Mouse (Mus musculus) testis, adult 2 months (tissue): ENCODE results near the gene Tceal3. TPM values are rescaled to one million over a fixed set of nuclear protein-coding genes. Genes with fewer than 3 reads are reported as not detected.
"Not testable (repeated sequence)": the region's sequence is repeated elsewhere in the genome, so short reads cannot be mapped to it uniquely, and the experiment has no call there.

Source experiments
- H3K27ac ChIP-seq: fragments of 200-500 bp; 2 replicates; pipeline ENCODE4 v1.5.1; 2012; ENCODE audit warnings: low read depth, low read length; ENCODE audit not compliant: control insufficient read depth, insufficient read depth
- H3K27me3 ChIP-seq: fragments of 200-500 bp; 2 replicates; pipeline ENCODE4 v1.6.1; 2012; ENCODE audit warnings: mild to moderate bottlenecking, low read length, moderate library complexity; ENCODE audit not compliant: control insufficient read depth, insufficient read depth
- H3K36me3 ChIP-seq: fragments of 200-500 bp; 2 replicates; pipeline ENCODE4 v1.6.1; 2012; ENCODE audit warnings: mild to moderate bottlenecking, low read length; ENCODE audit not compliant: control insufficient read depth, insufficient read depth
- H3K4me1 ChIP-seq: fragments of 200-500 bp; 2 replicates; pipeline ENCODE4 v1.6.1; 2012; ENCODE audit warnings: low read length; ENCODE audit not compliant: control insufficient read depth, insufficient read depth
- H3K4me3 ChIP-seq: fragments of 200-500 bp; 2 replicates; pipeline ENCODE4 v1.5.1; 2012; ENCODE audit warnings: low read depth, mild to moderate bottlenecking, low read length, moderate library complexity, mixed read lengths; ENCODE audit not compliant: control insufficient read depth
- CTCF ChIP-seq: fragments of 200-500 bp; IDR thresholded peaks from 2 replicates; pipeline ENCODE4 v1.5.1; 2012; ENCODE audit warnings: low read depth, mild to moderate bottlenecking, inconsistent platforms, low read length, moderate library complexity; ENCODE audit not compliant: control insufficient read depth, insufficient read depth, insufficient replicate concordance
- POLR2A ChIP-seq: fragments of 200-500 bp; IDR thresholded peaks from 2 replicates; pipeline ENCODE4 v1.6.1; 2012; ENCODE audit warnings: low read depth, mild to moderate bottlenecking, inconsistent platforms, low read length, moderate library complexity; ENCODE audit not compliant: control insufficient read depth
- polyA plus RNA-seq: library from polyadenylated mRNA; depleted of rRNA; stranded (reverse); fragments of >200 nt; gene quantifications from 2 replicates; pipeline ENCODE4 v1.2.3, GENCODE M21; 2012

Tceal3 gene
- polyA plus RNA-seq, 1 experiment: 2.6 TPM

DNA sequence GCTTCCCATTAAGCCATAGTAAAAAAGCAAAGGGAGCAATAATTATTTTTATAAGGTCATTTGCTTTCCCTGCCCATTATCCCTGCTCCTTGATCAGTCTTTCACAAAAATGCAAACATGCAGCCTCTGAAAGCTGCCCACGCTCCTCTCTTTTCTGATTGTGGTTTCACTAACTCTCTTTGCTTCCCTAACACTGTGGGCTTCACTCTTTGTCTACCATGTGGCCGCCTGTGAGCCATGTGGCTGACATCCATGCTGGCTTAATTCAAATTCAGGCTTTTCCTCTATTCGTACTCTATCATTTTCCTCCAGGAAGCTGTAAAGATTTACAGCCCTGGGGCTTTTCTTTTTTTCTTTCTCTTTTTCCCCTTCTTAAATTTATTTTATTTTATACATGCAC, 20.7 kb downstream of the Tceal3 start:
- Histone ChIP-seq H3K27me3 (no peaks in the 10 kb centered on the region), H3K36me3 (no peaks in the 10 kb centered on the region), H3K4me1 (no peaks in the 10 kb centered on the region), H3K27ac (no peak overlapping the region), H3K4me3 (no peak overlapping the region)
- TF ChIP-seq POLR2A: no peak

DNA sequence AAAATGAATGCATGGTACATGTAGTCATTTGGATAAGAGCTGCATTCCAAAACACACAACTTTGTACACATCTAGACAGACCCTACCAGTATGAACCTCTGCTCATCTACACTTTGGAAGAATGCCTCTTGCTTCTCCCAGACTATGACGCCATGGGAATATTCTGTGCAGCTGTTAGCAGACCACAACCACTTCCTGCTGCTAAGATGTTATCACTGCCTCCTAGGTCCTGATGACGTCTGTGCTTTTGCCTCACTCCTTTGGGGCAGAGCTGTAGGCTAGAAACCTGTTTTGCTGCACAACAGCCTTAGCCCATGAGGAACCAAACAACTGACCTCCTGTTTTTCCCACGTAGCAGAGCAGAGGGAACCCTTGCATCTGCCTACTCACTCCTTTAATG, 25.2 kb downstream of the Tceal3 start:
- H3K4me3 ChIP-seq, H3K27ac ChIP-seq, H3K36me3 ChIP-seq, H3K4me1 ChIP-seq, H3K27me3 ChIP-seq: not testable (repeated sequence)

DNA sequence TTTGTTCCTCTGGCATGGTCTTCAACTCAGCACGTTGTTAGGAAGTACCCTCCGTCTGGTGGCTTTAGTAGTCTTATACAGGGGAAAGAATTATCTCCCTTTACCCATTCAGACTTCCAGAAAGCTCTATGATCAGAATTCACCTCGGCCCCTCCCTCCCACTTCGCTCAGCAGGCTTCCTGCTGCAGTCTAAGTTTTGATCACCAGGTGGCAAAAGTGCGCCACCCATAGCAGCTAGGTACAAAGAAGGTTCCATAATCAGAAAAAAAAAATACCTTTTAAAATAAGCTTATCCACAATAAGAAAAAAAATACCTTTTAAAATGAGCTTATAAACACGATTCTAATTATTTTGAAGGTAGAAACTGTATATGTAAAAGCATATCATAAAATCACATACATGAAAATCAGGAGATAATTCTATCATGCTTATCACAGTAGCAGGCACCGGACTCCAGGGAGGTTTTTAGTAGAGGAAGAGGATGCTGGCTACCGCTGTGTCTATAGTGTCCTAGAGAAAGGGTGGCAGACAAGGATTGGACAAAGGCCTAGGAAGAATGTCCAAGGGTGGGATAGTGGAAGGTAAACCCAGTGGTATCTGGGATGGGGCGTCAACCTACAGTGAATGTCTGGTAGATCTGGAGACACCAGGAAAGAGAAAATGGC, 34.4 kb downstream of the Tceal3 start:
- Histone ChIP-seq H3K27me3 (no peaks in the 10 kb centered on the region), H3K4me1 (no peaks in the 10 kb centered on the region), H3K27ac (no peak overlapping the region), H3K4me3 (no peak overlapping the region), H3K36me3 (no peaks in the 10 kb centered on the region)
- TF ChIP-seq POLR2A (no peak), CTCF (no peak)

DNA sequence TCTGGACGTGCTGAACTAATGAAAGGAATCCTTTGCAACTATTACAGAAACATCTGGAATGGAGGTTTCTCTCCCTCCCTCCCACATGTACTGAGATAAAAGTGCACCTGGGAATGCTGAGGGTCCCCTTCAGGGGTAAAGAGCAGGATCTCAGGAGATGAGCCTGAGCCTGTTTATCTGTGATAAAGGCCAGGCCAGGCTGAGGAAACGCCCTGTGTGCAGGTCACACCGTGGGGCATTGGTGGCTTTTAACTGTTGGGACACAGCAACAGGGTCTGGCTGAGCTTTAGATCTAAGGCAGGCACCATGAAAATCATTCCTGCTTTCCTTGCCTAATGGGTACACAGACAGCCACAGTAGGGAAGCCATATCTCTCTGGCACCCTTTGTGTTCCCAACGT, 35.3 kb downstream of the Tceal3 start:
- TF ChIP-seq CTCF (no peak), POLR2A (no peak)
- H3K27me3 ChIP-seq: no peaks in the 10 kb centered on the region
- H3K4me1 ChIP-seq: no peaks in the 10 kb centered on the region
- H3K36me3 ChIP-seq: no peaks in the 10 kb centered on the region
- peak overlapping the region; percentile 66; the same call in 1 of the 2 replicates for H3K27ac ChIP-seq
- H3K4me3 ChIP-seq: no peak overlapping the region

DNA sequence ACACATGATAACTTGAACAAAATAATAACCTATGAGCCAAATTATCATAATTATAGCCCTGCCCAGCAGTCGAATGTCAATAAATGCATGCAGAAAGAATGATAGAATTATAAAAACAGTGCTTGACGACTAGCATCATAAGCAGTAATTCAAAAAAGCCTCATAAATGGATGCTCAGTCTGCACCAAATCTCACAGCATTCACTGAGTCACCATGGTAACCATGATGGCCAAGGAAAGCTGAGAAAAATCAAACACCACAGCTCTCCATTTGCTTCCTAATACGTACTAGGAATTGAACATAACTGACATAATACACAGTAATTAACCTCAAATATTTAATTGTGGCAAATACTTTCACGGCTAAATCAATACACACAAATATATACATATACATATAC, 44.5 kb downstream of the Tceal3 start:
- H3K36me3 ChIP-seq: no peaks in the 10 kb centered on the region
- TF ChIP-seq POLR2A: no peak
- TF ChIP-seq CTCF: no peak
- no peak overlapping the region for H3K4me3 ChIP-seq
- H3K27me3 ChIP-seq: no peaks in the 10 kb centered on the region
- no peak overlapping the region for H3K27ac ChIP-seq
- no peaks in the 10 kb centered on the region for H3K4me1 ChIP-seq

DNA sequence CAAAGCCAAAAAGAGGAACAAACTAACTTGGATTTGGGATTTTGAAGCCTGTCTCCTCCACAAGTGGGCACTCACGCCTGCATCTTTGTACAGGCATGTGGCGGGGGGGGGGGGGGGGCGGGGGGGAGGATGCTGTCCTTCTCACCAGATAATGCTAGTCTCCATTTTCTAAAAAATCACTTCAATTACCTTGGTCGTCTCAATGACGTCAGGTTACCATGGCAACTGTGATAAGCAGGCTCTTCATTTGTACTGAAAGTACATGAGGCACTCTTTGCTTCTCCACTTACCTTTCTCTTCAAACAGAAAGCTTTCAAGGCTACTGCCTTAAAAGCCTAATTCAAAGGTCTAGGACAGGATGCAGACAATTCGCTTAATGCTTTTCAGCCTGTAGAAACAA, 49.1 kb downstream of the Tceal3 start:
- Histone ChIP-seq H3K4me1 (no peaks in the 10 kb centered on the region), H3K36me3 (no peaks in the 10 kb centered on the region), H3K27me3 (no peaks in the 10 kb centered on the region), H3K27ac (no peak overlapping the region), H3K4me3 (no peak overlapping the region)
- TF ChIP-seq CTCF (no peak), POLR2A (no peak)

DNA sequence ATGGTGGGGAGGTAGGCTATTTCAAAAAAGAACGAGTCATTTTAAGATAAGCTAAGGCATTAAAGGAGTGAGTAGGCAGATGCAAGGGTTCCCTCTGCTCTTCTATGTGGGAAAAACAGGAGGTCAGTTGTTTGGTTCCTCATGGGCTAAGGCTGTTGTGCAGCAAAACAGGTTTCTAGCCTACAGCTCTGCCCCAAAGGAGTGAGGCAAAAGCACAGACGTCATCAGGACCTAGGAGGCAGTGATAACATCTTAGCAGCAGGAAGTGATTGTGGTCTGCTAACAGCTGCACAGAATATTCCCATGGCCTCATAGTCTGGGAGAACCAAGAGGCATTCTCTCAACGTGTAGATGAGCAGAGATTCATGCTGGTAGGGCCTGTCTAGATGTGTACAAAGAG, 55.2 kb downstream of the Tceal3 start:
- not testable (repeated sequence) for H3K4me3 ChIP-seq, H3K4me1 ChIP-seq, H3K27ac ChIP-seq, H3K36me3 ChIP-seq, H3K27me3 ChIP-seq

DNA sequence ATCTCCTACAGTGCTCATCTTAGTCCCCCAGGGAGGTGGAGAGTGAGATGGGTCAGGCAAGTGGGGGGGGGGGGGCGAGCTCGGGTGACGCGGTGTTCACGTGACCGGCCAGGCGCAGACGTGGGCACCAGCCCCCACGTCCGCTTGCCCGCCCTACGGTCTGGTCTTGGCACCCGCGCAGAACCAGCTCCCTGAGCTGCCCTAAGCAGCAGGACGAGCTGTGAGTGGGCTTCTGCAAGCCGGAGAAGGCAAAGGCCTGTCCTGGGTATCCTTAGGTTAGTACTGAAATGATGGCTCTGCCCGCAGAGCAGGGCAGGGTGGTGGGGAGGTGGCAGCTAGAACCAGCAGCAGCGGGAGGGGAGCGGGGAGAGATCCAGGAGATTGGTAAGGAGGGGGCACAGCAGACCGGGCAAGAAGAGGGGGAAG, 75.7 kb downstream of the Tceal3 start:
- Histone ChIP-seq H3K27me3 (no peaks in the 10 kb centered on the region), H3K4me3 (peak overlapping the region; percentile 76), H3K36me3 (no peaks in the 10 kb centered on the region), H3K4me1 (no peaks in the 10 kb centered on the region), H3K27ac (no peak overlapping the region)
- TF ChIP-seq POLR2A (no peak), CTCF (no peak)

DNA sequence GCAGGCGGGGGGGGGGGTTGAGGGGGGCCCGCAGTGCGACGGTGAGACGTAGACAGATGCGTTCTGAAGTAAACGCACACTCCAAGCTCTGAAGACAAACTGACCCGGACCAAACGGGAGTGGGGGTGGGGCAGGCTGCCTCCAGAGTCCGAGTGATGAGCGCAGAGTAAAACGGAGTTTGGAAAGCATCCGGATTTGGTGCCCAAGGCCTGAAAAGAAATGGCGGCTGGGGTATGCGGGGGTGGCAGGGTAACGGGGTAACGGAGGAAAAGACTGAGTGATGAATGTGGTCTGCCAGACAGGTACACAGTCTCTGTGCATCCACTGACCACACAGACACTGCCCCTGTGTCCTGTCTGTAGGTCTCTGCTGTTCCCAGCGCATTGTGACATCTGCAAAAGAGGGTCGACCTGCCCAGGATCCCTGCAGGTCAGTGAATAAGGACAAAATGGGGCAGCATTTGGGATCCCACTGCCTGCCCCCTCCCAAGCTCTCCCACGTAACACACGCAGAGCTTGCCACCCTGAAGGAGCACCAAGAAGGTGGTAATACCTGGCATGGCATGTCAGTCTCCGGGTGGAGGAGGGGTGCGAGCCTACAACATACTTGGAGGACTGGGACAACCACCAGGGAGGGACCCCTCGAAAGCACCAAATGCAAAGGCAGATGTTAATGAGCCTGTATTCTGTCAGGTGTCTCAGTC, 76.3 kb downstream of the Tceal3 start:
- H3K27ac ChIP-seq, H3K36me3 ChIP-seq, H3K4me1 ChIP-seq, H3K27me3 ChIP-seq: not testable (repeated sequence)
- peak overlapping the region; percentile 76 for H3K4me3 ChIP-seq
